Mouse (Mus musculus) limb, embryonic 12.5 days (tissue): ENCODE data around the gene Gm42417. TPM values are rescaled to one million over a fixed set of nuclear protein-coding genes. Genes with fewer than 3 reads are reported as not detected.

ENCODE experiments used
- ATAC-seq: fragments of 200-750 bp; cut with Nextera tagmentation; 2 replicates; pipeline ENCODE4 v1.8.0; 2017; ENCODE audit warnings: low read depth, moderate TSS enrichment; ENCODE audit not compliant: insufficient number of reproducible peaks, insufficient read depth, low FRiP score, low TSS enrichment
- H3K27ac ChIP-seq: fragments of 300-500 bp; sonication (generic); 2 replicates; pipeline ENCODE4 v1.5.1; 2016; ENCODE audit warnings: mild to moderate bottlenecking, moderate library complexity
- H3K27me3 ChIP-seq: fragments of 300-500 bp; sonication (generic); 2 replicates; pipeline ENCODE4 v1.6.1; 2016; ENCODE audit warnings: mild to moderate bottlenecking, moderate library complexity
- H3K36me3 ChIP-seq: fragments of 300-500 bp; sonication (generic); 2 replicates; pipeline ENCODE4 v1.6.1; 2016; ENCODE audit warnings: mild to moderate bottlenecking, moderate library complexity
- H3K4me1 ChIP-seq: fragments of 300-500 bp; sonication (generic); replicated peaks from 2 replicates; pipeline ENCODE4 v1.6.1; 2016
- H3K4me2 ChIP-seq: fragments of 300-500 bp; sonication (generic); 2 replicates; pipeline ENCODE4 v1.6.1; 2016; ENCODE audit warnings: mild to moderate bottlenecking, moderate library complexity
- H3K4me3 ChIP-seq: fragments of 300-500 bp; sonication (generic); replicated peaks from 2 replicates; pipeline ENCODE4 v1.5.1; 2016; ENCODE audit warnings: mild to moderate bottlenecking
- H3K9ac ChIP-seq: fragments of 300-500 bp; sonication (generic); replicated peaks from 2 replicates; pipeline ENCODE4 v1.6.1; 2016; ENCODE audit warnings: mild to moderate bottlenecking, moderate library complexity
- H3K9me3 ChIP-seq: fragments of 300-500 bp; sonication (generic); 2 replicates; pipeline ENCODE4 v1.6.1; 2016; ENCODE audit warnings: mild to moderate bottlenecking, moderate library complexity
- WGBS: fragments of 180-500 bp; shearing (Covaris S2); methylation state at CpG from one replicate; pipeline ENCODE4 v1.1.7; 2016; 5-methylcytosine and 5-hydroxymethylcytosine counted together
- microRNA-seq: library from miRNA; unstranded; fragments of <30 nt; microRNA quantifications from one replicate; pipeline ENCODE4, GENCODE M21; 2017
- polyA plus RNA-seq: library from polyadenylated mRNA; unstranded; fragments of >200 nt; fragmentation: Nextera tagmentation; extraction: Ambion mirVana; gene quantifications from 2 replicates; pipeline ENCODE4 v1.2.1, GENCODE M21; 2016

The Gm42417 gene
- polyA plus RNA-seq, 1 experiment from 2014 or later, result 0.74 TPM

GRCm38 (mm10) chr1:36487111-36487510 is 52.1 kb downstream of the Gm42417 start:
- 90% methylated on average over 9 of the region's 9 CpGs for WGBS
- Histone ChIP-seq H3K4me2 (no peak overlapping the region), H3K27me3 (no peaks in the 10 kb centered on the region), H3K27ac (no peak overlapping the region), H3K4me3 (no peak overlapping the region), H3K9ac (no peak overlapping the region), H3K9me3 (no peaks in the 10 kb centered on the region), H3K36me3 (no peaks in the 10 kb centered on the region), H3K4me1 (peaks cover 12% of the 10 kb centered on the region; the same call in 1 of the 2 replicates)
- ATAC-seq, result no peak

GRCm38 (mm10) chr1:36485080-36485479 is 54.1 kb downstream of the Gm42417 start:
- no peaks in the 10 kb centered on the region for H3K36me3 ChIP-seq
- 79% methylated on average over 7 of the region's 7 CpGs for WGBS

GRCm38 (mm10) chr1:36483825-36484224 is 55.4 kb downstream of the Gm42417 start:
- Histone ChIP-seq H3K36me3 (no peaks in the 10 kb centered on the region), H3K4me3 (no peak overlapping the region), H3K9me3 (no peaks in the 10 kb centered on the region), H3K27ac (no peak overlapping the region), H3K9ac (no peak overlapping the region), H3K4me1 (peaks cover 6% of the 10 kb centered on the region; the same call in 1 of the 2 replicates), H3K27me3 (no peaks in the 10 kb centered on the region), H3K4me2 (no peak overlapping the region)
- WGBS, result 72% methylated on average over 4 of the region's 4 CpGs
- no peak for ATAC-seq

More at GRCm38 (mm10) chr1:36485080-36485479, 54.1 kb downstream of the Gm42417 start:
- H3K27ac ChIP-seq, result no peak overlapping the region
- no peak overlapping the region for H3K9ac ChIP-seq
- H3K9me3 ChIP-seq, result no peaks in the 10 kb centered on the region
- H3K4me3 ChIP-seq, result no peak overlapping the region
- no peaks in the 10 kb centered on the region for H3K27me3 ChIP-seq
- peaks cover 6% of the 10 kb centered on the region; the same call in 1 of the 2 replicates for H3K4me1 ChIP-seq
- no peak overlapping the region for H3K4me2 ChIP-seq
- ATAC-seq, result no peak

Small RNAs within 50 kb of the gene (microRNA-seq; reads per million reads assigned to microRNA genes)
- not detected for gene Gm47280

Other genes with a start within 250 kb of the Gm42417 start
- 4.5 and 4.9 TPM in 2 replicates for gene Arid5a, start 231.7 kb downstream of the Gm42417 start, polyA plus RNA-seq
- gene Kansl3, start 170.2 kb downstream of the Gm42417 start, polyA plus RNA-seq, result 51.5 and 52.8 TPM in 2 replicates
- gene Fer1l5, start 167.1 kb downstream of the Gm42417 start, polyA plus RNA-seq, result 1.6 TPM in 2 replicates
- gene Lman2l, start 94.2 kb downstream of the Gm42417 start, polyA plus RNA-seq, result 63.9 and 65.1 TPM in 2 replicates
- 16.8 and 17.7 TPM in 2 replicates for gene Cnnm4, start 67.8 kb downstream of the Gm42417 start, polyA plus RNA-seq
- gene Cnnm3, start 27.6 kb downstream of the Gm42417 start, polyA plus RNA-seq, result 4.4 and 5.9 TPM in 2 replicates
- gene Ankrd23, start 2.5 kb downstream of the Gm42417 start, polyA plus RNA-seq, result 18.5 and 19.0 TPM in 2 replicates
- gene Ankrd39, start 8.0 kb upstream of the Gm42417 start, polyA plus RNA-seq, result 24.1 and 26.8 TPM in 2 replicates
- gene Sema4c, start 18.9 kb upstream of the Gm42417 start, polyA plus RNA-seq, result 34.1 and 35.3 TPM in 2 replicates
- 0.26 and 0.82 TPM in 2 replicates for gene Fam178b, start 143.8 kb upstream of the Gm42417 start, polyA plus RNA-seq
- 454 and 462 TPM in 2 replicates for gene Cox5b, start 152.0 kb upstream of the Gm42417 start, polyA plus RNA-seq
- gene 4933424G06Rik, start 170.7 kb upstream of the Gm42417 start, polyA plus RNA-seq, result 0.21 TPM in 1 of 2 replicates, not detected in the other
- 114 and 120 TPM in 2 replicates for gene Actr1b, start 175.0 kb upstream of the Gm42417 start, polyA plus RNA-seq
- 0.40 and 0.90 TPM in 2 replicates for gene Zap70, start 222.4 kb upstream of the Gm42417 start, polyA plus RNA-seq